Mouse (Mus musculus): ENCODE data around the gene Gm10570. TPM values are rescaled to one million over a fixed set of nuclear protein-coding genes. Genes with fewer than 3 reads are reported as not detected.

The Gm10570 gene
- 0.90 and 2.4 TPM in 2 replicates for polyA plus RNA-seq (2012; rRNA removed)

- Histone ChIP-seq H3K27ac (ENCODE audit: insufficient read depth, low read length) (peak within 1 kb of the TSS; percentile 93), H3K4me1 (ENCODE audit: control insufficient read depth, insufficient read depth, low read length) (no peaks in the 10 kb centered on the region), H3K4me3 (ENCODE audit: insufficient read depth, low read length) (peak within 1 kb of the TSS; percentile 64)
- TF ChIP-seq POLR2A (IDR thresholded peaks at IDR 0.05; ENCODE audit: extremely low read depth, insufficient read depth, low read length) (peak; percentile 83; the same call in 1 of the 2 replicates), CTCF (IDR thresholded peaks at IDR 0.05; ENCODE audit: extremely low read depth, insufficient read depth, low read length) (no peak)
Measured at GRCm38 (mm10) chr4:130308231-130309081, at the start of gene Gm10570, which contains the start of gene Fabp3. Gm10570 (minus strand) TSS chr4:130308674. Fabp3 (plus strand) TSS chr4:130308595.

DNA sequence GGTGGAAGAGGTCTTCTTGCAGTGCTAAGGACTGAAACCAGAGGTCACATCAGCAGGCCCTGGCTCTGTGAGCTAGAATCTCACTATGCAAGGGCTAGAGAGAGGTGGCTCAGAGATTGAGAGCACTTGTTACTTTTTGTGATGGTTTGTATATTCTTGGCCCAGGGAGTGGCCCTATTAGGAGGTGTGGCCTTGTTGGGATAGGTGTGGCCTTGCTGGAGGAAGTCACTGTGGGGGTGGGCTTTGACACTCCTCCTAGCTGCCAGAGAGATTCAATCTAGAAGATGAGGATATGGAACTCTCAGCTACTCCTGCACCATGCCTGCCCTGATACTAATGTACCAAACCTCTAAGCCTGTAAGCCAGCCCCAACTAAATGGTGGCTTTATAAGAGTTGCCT is 49.5 kb upstream of the Gm10570 start:
- Histone ChIP-seq H3K4me1 (ENCODE audit: control insufficient read depth, insufficient read depth, low read length) (peaks cover 8% of the 10 kb centered on the region), H3K4me3 (ENCODE audit: insufficient read depth, low read length) (no peak overlapping the region; the same call in 1 of the 2 replicates), H3K27ac (ENCODE audit: insufficient read depth, low read length) (no peak overlapping the region)
- no peak for TF ChIP-seq CTCF (IDR thresholded peaks at IDR 0.05; ENCODE audit: extremely low read depth, insufficient read depth, low read length)
- TF ChIP-seq POLR2A (IDR thresholded peaks at IDR 0.05; ENCODE audit: extremely low read depth, insufficient read depth, low read length) = no peak

DNA sequence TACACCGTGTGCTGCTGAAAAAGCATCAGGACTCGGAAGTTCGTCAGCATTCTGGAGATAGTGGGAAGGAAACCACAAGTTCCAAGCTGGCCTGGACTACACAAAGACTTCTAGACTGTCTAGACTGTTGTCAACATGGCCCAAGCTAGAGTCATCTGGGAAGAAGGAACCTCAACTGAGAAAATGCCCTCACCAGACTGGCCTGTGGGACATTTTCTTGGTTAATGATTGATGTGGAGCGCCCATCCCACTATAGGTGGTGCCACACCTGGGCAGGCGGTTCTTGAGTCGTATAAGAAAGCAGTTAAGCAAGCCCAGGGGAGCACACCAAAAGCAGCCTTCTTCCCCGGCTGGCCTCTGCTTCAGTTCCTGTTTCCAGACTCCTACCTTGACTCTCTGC is 44.1 kb upstream of the Gm10570 start:
- no peak for TF ChIP-seq CTCF (IDR thresholded peaks at IDR 0.05; ENCODE audit: extremely low read depth, insufficient read depth, low read length)
- no peak for TF ChIP-seq POLR2A (IDR thresholded peaks at IDR 0.05; ENCODE audit: extremely low read depth, insufficient read depth, low read length)
- no peaks in the 10 kb centered on the region for H3K4me1 ChIP-seq (ENCODE audit: control insufficient read depth, insufficient read depth, low read length)
- H3K4me3 ChIP-seq (ENCODE audit: insufficient read depth, low read length) = no peak overlapping the region
- no peak overlapping the region for H3K27ac ChIP-seq (ENCODE audit: insufficient read depth, low read length)

DNA sequence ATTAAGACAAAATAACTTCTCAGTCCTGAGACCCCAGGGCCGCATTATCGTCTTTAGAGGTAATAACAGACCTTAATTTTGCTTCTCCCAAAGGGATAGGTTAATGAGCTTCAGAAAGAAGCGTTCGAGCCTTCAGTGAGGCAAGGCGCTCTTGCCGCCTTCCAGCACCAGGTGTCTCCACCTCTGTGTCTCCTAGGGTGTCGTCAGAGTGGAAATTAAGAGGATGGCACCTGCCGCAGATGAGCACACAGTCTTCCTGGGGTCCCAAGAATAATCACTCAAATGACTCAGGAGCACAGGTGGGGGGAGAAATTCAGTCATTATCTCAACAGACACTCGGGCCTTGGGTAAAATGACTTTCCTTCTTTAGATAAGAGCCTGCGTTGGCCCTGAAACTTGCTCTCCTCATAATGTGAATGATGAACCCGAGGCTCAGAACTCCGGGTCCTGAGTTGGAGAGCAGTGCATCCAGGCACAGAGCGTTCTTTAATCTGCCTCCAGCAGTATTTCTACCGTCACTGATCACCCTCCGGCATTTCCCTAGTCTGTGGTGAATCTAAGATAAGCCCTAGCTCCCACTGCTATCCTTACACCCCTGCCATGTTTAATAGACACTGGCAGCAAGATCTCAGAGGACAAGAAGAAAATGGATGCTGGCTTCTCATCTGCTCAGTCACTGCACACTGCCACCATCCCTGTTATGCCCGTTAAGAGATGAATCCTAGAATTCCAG is 42.4 kb upstream of the Gm10570 start:
- no peaks in the 10 kb centered on the region; the same call in 1 of the 2 replicates for H3K4me1 ChIP-seq (ENCODE audit: control insufficient read depth, insufficient read depth, low read length)
- TF ChIP-seq CTCF (IDR thresholded peaks at IDR 0.05; ENCODE audit: extremely low read depth, insufficient read depth, low read length) = no peak
- TF ChIP-seq POLR2A (IDR thresholded peaks at IDR 0.05; ENCODE audit: extremely low read depth, insufficient read depth, low read length) = no peak
- no peak overlapping the region for H3K4me3 ChIP-seq (ENCODE audit: insufficient read depth, low read length)
- H3K27ac ChIP-seq (ENCODE audit: insufficient read depth, low read length) = no peak overlapping the region

GRCm38 (mm10) chr4:130349666-130350065 is 41.2 kb upstream of the Gm10570 start:
- TF ChIP-seq CTCF (IDR thresholded peaks at IDR 0.05; ENCODE audit: extremely low read depth, insufficient read depth, low read length) = no peak
- TF ChIP-seq POLR2A (IDR thresholded peaks at IDR 0.05; ENCODE audit: extremely low read depth, insufficient read depth, low read length) = no peak
- Histone ChIP-seq H3K4me3 (ENCODE audit: insufficient read depth, low read length) (no peak overlapping the region), H3K4me1 (ENCODE audit: control insufficient read depth, insufficient read depth, low read length) (no peaks in the 10 kb centered on the region; the same call in 1 of the 2 replicates), H3K27ac (ENCODE audit: insufficient read depth, low read length) (no peak overlapping the region)

- TF ChIP-seq POLR2A (IDR thresholded peaks at IDR 0.05; ENCODE audit: extremely low read depth, insufficient read depth, low read length) (no peak), CTCF (IDR thresholded peaks at IDR 0.05; ENCODE audit: extremely low read depth, insufficient read depth, low read length) (peak; percentile 73)
- Histone ChIP-seq H3K4me3 (ENCODE audit: insufficient read depth, low read length) (no peak overlapping the region), H3K4me1 (ENCODE audit: control insufficient read depth, insufficient read depth, low read length) (no peaks in the 10 kb centered on the region; the same call in 1 of the 2 replicates), H3K27ac (ENCODE audit: insufficient read depth, low read length) (no peak overlapping the region)
Measured at GRCm38 (mm10) chr4:130341691-130342090, 33.2 kb upstream of the Gm10570 start.

GRCm38 (mm10) chr4:130335867-130336266 is 27.4 kb upstream of the Gm10570 start:
- Histone ChIP-seq H3K4me3 (ENCODE audit: insufficient read depth, low read length) (no peak overlapping the region), H3K27ac (ENCODE audit: insufficient read depth, low read length) (no peak overlapping the region), H3K4me1 (ENCODE audit: control insufficient read depth, insufficient read depth, low read length) (no peaks in the 10 kb centered on the region)
- TF ChIP-seq CTCF (IDR thresholded peaks at IDR 0.05; ENCODE audit: extremely low read depth, insufficient read depth, low read length) (no peak), POLR2A (IDR thresholded peaks at IDR 0.05; ENCODE audit: extremely low read depth, insufficient read depth, low read length) (no peak)

DNA sequence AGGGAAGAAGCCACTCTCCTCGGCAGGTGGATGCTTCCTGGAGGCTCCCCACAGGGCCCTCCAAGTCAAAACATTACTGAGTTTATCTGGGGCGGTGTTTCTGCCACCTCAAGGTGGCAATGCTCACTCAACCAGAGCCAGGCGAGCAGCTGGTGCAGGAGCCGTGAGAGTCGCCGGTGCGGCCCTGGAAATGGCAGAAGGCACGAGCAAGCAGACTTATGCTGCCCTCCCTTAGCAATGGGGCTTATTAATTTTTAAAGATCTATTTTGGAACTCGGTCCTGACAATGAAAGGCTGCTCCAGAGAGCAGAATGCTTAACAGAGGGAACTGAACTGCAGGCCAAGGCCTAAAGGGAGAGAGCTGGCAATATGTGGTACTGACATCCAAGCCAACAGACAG is 18.9 kb upstream of the Gm10570 start:
- peaks cover 2% of the 10 kb centered on the region; the same call in 1 of the 2 replicates for H3K4me1 ChIP-seq (ENCODE audit: control insufficient read depth, insufficient read depth, low read length)
- no peak for TF ChIP-seq POLR2A (IDR thresholded peaks at IDR 0.05; ENCODE audit: extremely low read depth, insufficient read depth, low read length)
- TF ChIP-seq CTCF (IDR thresholded peaks at IDR 0.05; ENCODE audit: extremely low read depth, insufficient read depth, low read length) = no peak
- no peak overlapping the region for H3K27ac ChIP-seq (ENCODE audit: insufficient read depth, low read length)
- H3K4me3 ChIP-seq (ENCODE audit: insufficient read depth, low read length) = no peak overlapping the region

- TF ChIP-seq CTCF (IDR thresholded peaks at IDR 0.05; ENCODE audit: extremely low read depth, insufficient read depth, low read length) (no peak), POLR2A (IDR thresholded peaks at IDR 0.05; ENCODE audit: extremely low read depth, insufficient read depth, low read length) (no peak)
- H3K27ac ChIP-seq (ENCODE audit: insufficient read depth, low read length) = no peak overlapping the region
- peaks cover 2% of the 10 kb centered on the region; the same call in 1 of the 2 replicates for H3K4me1 ChIP-seq (ENCODE audit: control insufficient read depth, insufficient read depth, low read length)
- H3K4me3 ChIP-seq (ENCODE audit: insufficient read depth, low read length) = no peak overlapping the region
Measured at GRCm38 (mm10) chr4:130325446-130325845, 17.0 kb upstream of the Gm10570 start.
